Mouse (Mus musculus) heart, embryonic 15.5 days (tissue): ENCODE data around the gene Mmd. TPM values are rescaled to one million over a fixed set of nuclear protein-coding genes. Genes with fewer than 3 reads are reported as not detected.
"Not testable (repeated sequence)": the region's sequence is repeated elsewhere in the genome, so short reads cannot be mapped to it uniquely, and the experiment has no call there.

ENCODE experiments used
- ATAC-seq: fragments of 200-750 bp; cut with Nextera tagmentation; replicated peaks from 2 replicates; pipeline ENCODE4 v1.8.0; 2017; ENCODE audit warnings: low read depth, moderate TSS enrichment; ENCODE audit not compliant: insufficient number of reproducible peaks, insufficient read depth, low FRiP score
- H3K27ac ChIP-seq: fragments of 300-500 bp; sonication (generic); 2 replicates; pipeline ENCODE4 v1.5.1; 2015; ENCODE audit warnings: mild to moderate bottlenecking, inconsistent platforms
- H3K27me3 ChIP-seq: fragments of 300-500 bp; sonication (generic); 2 replicates; pipeline ENCODE4 v1.6.1; 2015; ENCODE audit warnings: inconsistent platforms
- H3K36me3 ChIP-seq: fragments of 300-500 bp; sonication (generic); 2 replicates; pipeline ENCODE4 v1.6.1; 2015; ENCODE audit warnings: mild to moderate bottlenecking, inconsistent platforms
- H3K4me1 ChIP-seq: fragments of 300-500 bp; sonication (generic); replicated peaks from 2 replicates; pipeline ENCODE4 v1.6.1; 2015; ENCODE audit warnings: inconsistent platforms
- H3K4me2 ChIP-seq: fragments of 300-500 bp; sonication (generic); 2 replicates; pipeline ENCODE4 v1.6.1; 2015; ENCODE audit warnings: inconsistent platforms, mild to moderate bottlenecking, moderate library complexity
- H3K4me3 ChIP-seq: fragments of 300-500 bp; sonication (generic); 2 replicates; pipeline ENCODE4 v1.5.1; 2015; ENCODE audit warnings: mild to moderate bottlenecking, inconsistent platforms
- H3K9ac ChIP-seq: fragments of 300-500 bp; sonication (generic); 2 replicates; pipeline ENCODE4 v1.6.1; 2015; ENCODE audit warnings: mild to moderate bottlenecking, inconsistent platforms
- H3K9me3 ChIP-seq: fragments of 300-500 bp; sonication (generic); replicated peaks from 2 replicates; pipeline ENCODE4 v1.6.1; 2016; ENCODE audit warnings: inconsistent platforms
- WGBS: fragments of 180-500 bp; shearing (Covaris S2); methylation state at CpG from one replicate; pipeline ENCODE4 v1.1.7; 2015; ENCODE audit warnings: mixed read lengths; 5-methylcytosine and 5-hydroxymethylcytosine counted together
- polyA plus RNA-seq: library from polyadenylated mRNA; unstranded; fragments of >200 nt; fragmentation: Nextera tagmentation; extraction: Ambion mirVana; gene quantifications from 2 replicates; pipeline ENCODE4 v1.2.1, GENCODE M21; 2015

Mmd gene
- polyA plus RNA-seq, 1 experiment from 2014 or later, result 82.9 TPM

GRCm38 (mm10) chr11:90268934-90269333, 19.7 kb downstream of the Mmd start:
- H3K4me3 ChIP-seq, result no peak overlapping the region
- H3K9me3 ChIP-seq, result no peaks in the 10 kb centered on the region
- peaks cover 74% of the 10 kb centered on the region for H3K36me3 ChIP-seq
- H3K4me1 ChIP-seq, result peaks cover 9% of the 10 kb centered on the region; the same call in 1 of the 2 replicates
- H3K27ac ChIP-seq, result no peak overlapping the region
- no peak overlapping the region for H3K4me2 ChIP-seq
- no peak overlapping the region for H3K9ac ChIP-seq
- no peak for ATAC-seq
- WGBS, result 87% methylated on average over 5 of the region's 5 CpGs
- H3K27me3 ChIP-seq, result no peaks in the 10 kb centered on the region

- peaks cover 68% of the 10 kb centered on the region for H3K36me3 ChIP-seq
- no peaks in the 10 kb centered on the region for H3K9me3 ChIP-seq
- peaks cover 9% of the 10 kb centered on the region; the same call in 1 of the 2 replicates for H3K4me1 ChIP-seq
- H3K4me2 ChIP-seq, result no peak overlapping the region
- ATAC-seq, result no peak
- no peak overlapping the region for H3K27ac ChIP-seq
- H3K27me3 ChIP-seq, result no peaks in the 10 kb centered on the region
- WGBS, result 70% methylated on average over 18 of the region's 18 CpGs
- H3K4me3 ChIP-seq, result no peak overlapping the region
- no peak overlapping the region for H3K9ac ChIP-seq
Measured at GRCm38 (mm10) chr11:90269398-90270123, 20.3 kb downstream of the Mmd start.

GRCm38 (mm10) chr11:90270132-90270877, 21.0 kb downstream of the Mmd start:
- no peak overlapping the region for H3K4me2 ChIP-seq
- no peaks in the 10 kb centered on the region for H3K27me3 ChIP-seq
- no peaks in the 10 kb centered on the region for H3K9me3 ChIP-seq
- peaks cover 63% of the 10 kb centered on the region for H3K36me3 ChIP-seq
- 82% methylated on average over 11 of the region's 11 CpGs for WGBS
- no peak overlapping the region for H3K27ac ChIP-seq
- no peak overlapping the region for H3K9ac ChIP-seq
- H3K4me1 ChIP-seq, result peaks cover 3% of the 10 kb centered on the region; the same call in 1 of the 2 replicates
- no peak overlapping the region for H3K4me3 ChIP-seq
- ATAC-seq, result no peak

GRCm38 (mm10) chr11:90274187-90274586, 24.9 kb downstream of the Mmd start:
- Histone ChIP-seq H3K36me3 (peaks cover 48% of the 10 kb centered on the region), H3K4me1 (peaks cover 4% of the 10 kb centered on the region), H3K27ac (no peak overlapping the region), H3K9ac (no peak overlapping the region), H3K27me3 (no peaks in the 10 kb centered on the region), H3K9me3 (no peaks in the 10 kb centered on the region), H3K4me3 (no peak overlapping the region), H3K4me2 (no peak overlapping the region)
- ATAC-seq, result no peak
- 50% methylated on average over 1 of the region's 1 CpGs for WGBS

GRCm38 (mm10) chr11:90275663-90276062, 26.4 kb downstream of the Mmd start:
- no peaks in the 10 kb centered on the region for H3K9me3 ChIP-seq
- no peak overlapping the region; the same call in 1 of the 2 replicates for H3K27ac ChIP-seq
- WGBS, result 78% methylated on average over 7 of the region's 7 CpGs
- no peak overlapping the region for H3K9ac ChIP-seq
- H3K4me3 ChIP-seq, result no peak overlapping the region
- H3K4me2 ChIP-seq, result no peak overlapping the region
- ATAC-seq, result no peak
- H3K27me3 ChIP-seq, result no peaks in the 10 kb centered on the region
- H3K36me3 ChIP-seq, result peaks cover 37% of the 10 kb centered on the region
- H3K4me1 ChIP-seq, result peaks cover 4% of the 10 kb centered on the region

- 76% methylated on average over 8 of the region's 8 CpGs for WGBS
- no peak overlapping the region; the same call in 1 of the 2 replicates for H3K27ac ChIP-seq
- H3K4me1 ChIP-seq, result peaks cover 4% of the 10 kb centered on the region
- ATAC-seq, result no peak
- no peaks in the 10 kb centered on the region for H3K27me3 ChIP-seq
- H3K4me3 ChIP-seq, result no peak overlapping the region
- no peak overlapping the region for H3K4me2 ChIP-seq
- H3K9me3 ChIP-seq, result no peaks in the 10 kb centered on the region
- peaks cover 33% of the 10 kb centered on the region for H3K36me3 ChIP-seq
- no peak overlapping the region for H3K9ac ChIP-seq
Measured at GRCm38 (mm10) chr11:90276150-90276549, 26.9 kb downstream of the Mmd start.

GRCm38 (mm10) chr11:90276561-90276960, 27.3 kb downstream of the Mmd start:
- 89% methylated on average over 12 of the region's 12 CpGs for WGBS
- H3K36me3 ChIP-seq, result peaks cover 28% of the 10 kb centered on the region

GRCm38 (mm10) chr11:90280069-90280468, 30.8 kb downstream of the Mmd start:
- ATAC-seq, result no peak
- H3K27ac ChIP-seq, result no peak overlapping the region
- peaks cover 4% of the 10 kb centered on the region for H3K4me1 ChIP-seq
- WGBS, result 91% methylated on average over 5 of the region's 5 CpGs
- peaks cover 10% of the 10 kb centered on the region for H3K36me3 ChIP-seq
- no peak overlapping the region for H3K4me3 ChIP-seq
- no peaks in the 10 kb centered on the region for H3K9me3 ChIP-seq
- H3K9ac ChIP-seq, result no peak overlapping the region
- no peak overlapping the region for H3K4me2 ChIP-seq
- no peaks in the 10 kb centered on the region for H3K27me3 ChIP-seq

More at GRCm38 (mm10) chr11:90276561-90276960, 27.3 kb downstream of the Mmd start:
- H3K27me3 ChIP-seq, result no peaks in the 10 kb centered on the region
- H3K4me3 ChIP-seq, result no peak overlapping the region
- no peak overlapping the region for H3K27ac ChIP-seq
- H3K4me1 ChIP-seq, result peaks cover 4% of the 10 kb centered on the region
- H3K4me2 ChIP-seq, result no peak overlapping the region
- no peak for ATAC-seq
- H3K9ac ChIP-seq, result no peak overlapping the region
- H3K9me3 ChIP-seq, result no peaks in the 10 kb centered on the region

GRCm38 (mm10) chr11:90281943-90282342, 32.7 kb downstream of the Mmd start:
- H3K36me3 ChIP-seq, ATAC-seq, H3K4me1 ChIP-seq, H3K9me3 ChIP-seq, H3K27me3 ChIP-seq, H3K4me3 ChIP-seq, H3K9ac ChIP-seq, H3K4me2 ChIP-seq, H3K27ac ChIP-seq: not testable (repeated sequence)
- WGBS, result 93% methylated on average over 2 of the region's 2 CpGs

GRCm38 (mm10) chr11:90283159-90283558, 33.9 kb downstream of the Mmd start:
- ATAC-seq, result no peak
- H3K27ac ChIP-seq, result no peak overlapping the region
- no peak overlapping the region for H3K4me3 ChIP-seq
- H3K27me3 ChIP-seq, result no peaks in the 10 kb centered on the region
- no peaks in the 10 kb centered on the region for H3K4me1 ChIP-seq
- 28% methylated on average over 4 of the region's 4 CpGs for WGBS
- no peak overlapping the region for H3K9ac ChIP-seq
- no peak overlapping the region for H3K4me2 ChIP-seq
- no peaks in the 10 kb centered on the region; the same call in none of the 2 replicates for H3K36me3 ChIP-seq
- H3K9me3 ChIP-seq, result no peaks in the 10 kb centered on the region

GRCm38 (mm10) chr11:90283601-90284000, 34.3 kb downstream of the Mmd start:
- Histone ChIP-seq H3K27me3 (no peaks in the 10 kb centered on the region), H3K27ac (no peak overlapping the region), H3K4me1 (no peaks in the 10 kb centered on the region), H3K4me2 (no peak overlapping the region), H3K36me3 (no peaks in the 10 kb centered on the region; the same call in 1 of the 2 replicates), H3K4me3 (no peak overlapping the region), H3K9me3 (no peaks in the 10 kb centered on the region), H3K9ac (no peak overlapping the region)
- ATAC-seq, result no peak
- 68% methylated on average over 6 of the region's 6 CpGs for WGBS
